Mouse (Mus musculus) midbrain, embryonic 13.5 days (tissue): Measurements from ENCODE around the gene Arhgef33. TPM values are rescaled to one million over a fixed set of nuclear protein-coding genes. Genes with fewer than 3 reads are reported as not detected.

Experiments used
- ATAC-seq: fragments of 200-750 bp; cut with Nextera tagmentation; 2 replicates; pipeline ENCODE4 v1.8.0; 2017; ENCODE audit warnings: mild to moderate bottlenecking, moderate TSS enrichment, moderate library complexity
- H3K27ac ChIP-seq: fragments of 300-500 bp; sonication (generic); 2 replicates; pipeline ENCODE4 v1.5.1; 2015; ENCODE audit warnings: inconsistent platforms, mild to moderate bottlenecking, moderate library complexity
- H3K27me3 ChIP-seq: fragments of 300-500 bp; sonication (generic); 2 replicates; pipeline ENCODE4 v1.6.1; 2015; ENCODE audit warnings: mild to moderate bottlenecking, inconsistent platforms
- H3K36me3 ChIP-seq: fragments of 300-500 bp; sonication (generic); 2 replicates; pipeline ENCODE4 v1.6.1; 2015; ENCODE audit warnings: mild to moderate bottlenecking, inconsistent platforms
- H3K4me1 ChIP-seq: fragments of 300-500 bp; sonication (generic); replicated peaks from 2 replicates; pipeline ENCODE4 v1.6.1; 2015; ENCODE audit warnings: inconsistent platforms
- H3K4me2 ChIP-seq: fragments of 300-500 bp; sonication (generic); replicated peaks from 2 replicates; pipeline ENCODE4 v1.6.1; 2015; ENCODE audit warnings: moderate library complexity, mild to moderate bottlenecking, inconsistent platforms
- H3K4me3 ChIP-seq: fragments of 300-500 bp; sonication (generic); replicated peaks from 2 replicates; pipeline ENCODE4 v1.5.1; 2015; ENCODE audit warnings: mild to moderate bottlenecking, inconsistent platforms
- H3K9ac ChIP-seq: fragments of 300-500 bp; sonication (generic); replicated peaks from 2 replicates; pipeline ENCODE4 v1.6.1; 2015; ENCODE audit warnings: mild to moderate bottlenecking, inconsistent platforms
- H3K9me3 ChIP-seq: fragments of 300-500 bp; sonication (generic); 2 replicates; pipeline ENCODE4 v1.6.1; 2016; ENCODE audit warnings: mild to moderate bottlenecking, inconsistent platforms
- WGBS: fragments of 180-500 bp; shearing (Covaris S2); methylation state at CpG from one replicate; pipeline ENCODE4 v1.1.7; 2015; 5-methylcytosine and 5-hydroxymethylcytosine counted together
- polyA plus RNA-seq: library from polyadenylated mRNA; unstranded; fragments of >200 nt; fragmentation: Nextera tagmentation; extraction: Ambion mirVana; gene quantifications from 2 replicates; pipeline ENCODE4 v1.2.1, GENCODE M21; 2015

The Arhgef33 gene
- polyA plus RNA-seq, 1 experiment from 2014 or later = 1.0 TPM

DNA sequence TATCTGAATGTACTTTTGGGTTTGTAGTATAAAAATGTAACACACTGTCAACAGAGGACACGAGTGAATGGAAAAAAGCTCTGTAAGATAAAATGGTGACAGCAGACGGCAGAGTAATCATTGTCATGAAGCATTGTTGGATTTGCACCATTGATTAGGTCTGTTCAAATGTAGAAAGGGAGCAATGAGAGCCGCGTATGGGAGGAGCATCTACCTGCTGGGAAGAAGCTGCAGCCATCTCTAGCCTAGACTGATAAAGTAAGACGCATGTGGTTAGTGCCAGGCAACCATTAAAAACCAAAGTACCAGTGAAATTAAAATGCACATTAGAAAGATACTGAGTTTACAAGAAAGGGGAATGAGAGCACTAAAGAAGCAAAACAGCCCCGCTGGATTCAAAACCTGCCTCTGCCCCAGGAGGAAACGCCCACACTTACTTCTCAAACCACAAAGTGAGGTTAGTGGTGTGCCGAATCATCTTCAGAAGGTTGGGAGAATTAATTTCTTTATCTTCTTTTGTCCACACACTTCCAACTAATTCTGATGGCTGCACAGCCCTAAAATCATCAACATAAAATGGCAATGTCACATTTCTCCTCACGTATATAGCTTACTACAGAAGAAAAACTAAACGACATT is 111.5 kb downstream of the Arhgef33 start:
- H3K9me3 ChIP-seq = no peaks in the 10 kb centered on the region
- no peaks in the 10 kb centered on the region for H3K4me1 ChIP-seq
- H3K9ac ChIP-seq = no peak overlapping the region
- no peak for ATAC-seq
- H3K4me2 ChIP-seq = no peak overlapping the region
- 88% methylated on average over 10 of the region's 10 CpGs for WGBS
- no peak overlapping the region for H3K4me3 ChIP-seq
- peaks cover 69% of the 10 kb centered on the region for H3K36me3 ChIP-seq
- H3K27me3 ChIP-seq = no peaks in the 10 kb centered on the region
- no peak overlapping the region for H3K27ac ChIP-seq

DNA sequence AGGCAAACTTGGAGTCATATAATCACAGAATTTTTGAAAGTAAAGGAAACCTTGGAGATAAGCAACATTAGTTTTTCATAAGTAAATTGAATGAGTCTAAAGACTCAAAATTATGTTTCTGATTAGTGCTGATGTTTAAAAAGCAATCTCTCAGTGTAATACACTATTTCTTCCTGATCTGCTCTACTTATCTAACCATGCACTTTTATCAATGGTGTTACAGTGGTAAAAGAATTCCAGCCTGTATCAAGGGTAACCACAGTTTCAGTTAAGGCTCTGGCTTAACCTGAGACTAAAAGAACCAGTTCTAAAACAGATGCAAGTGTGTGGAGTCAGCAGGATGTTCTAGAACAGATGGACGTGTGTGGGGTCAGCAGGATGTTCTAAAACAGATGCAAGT is 113.8 kb downstream of the Arhgef33 start:
- no peak for ATAC-seq
- Histone ChIP-seq H3K9me3 (no peaks in the 10 kb centered on the region), H3K4me1 (no peaks in the 10 kb centered on the region), H3K4me2 (no peak overlapping the region), H3K27ac (no peak overlapping the region), H3K9ac (no peak overlapping the region), H3K27me3 (no peaks in the 10 kb centered on the region), H3K4me3 (no peak overlapping the region), H3K36me3 (peaks cover 51% of the 10 kb centered on the region)
- WGBS = 94% methylated on average over 1 of the region's 1 CpGs

DNA sequence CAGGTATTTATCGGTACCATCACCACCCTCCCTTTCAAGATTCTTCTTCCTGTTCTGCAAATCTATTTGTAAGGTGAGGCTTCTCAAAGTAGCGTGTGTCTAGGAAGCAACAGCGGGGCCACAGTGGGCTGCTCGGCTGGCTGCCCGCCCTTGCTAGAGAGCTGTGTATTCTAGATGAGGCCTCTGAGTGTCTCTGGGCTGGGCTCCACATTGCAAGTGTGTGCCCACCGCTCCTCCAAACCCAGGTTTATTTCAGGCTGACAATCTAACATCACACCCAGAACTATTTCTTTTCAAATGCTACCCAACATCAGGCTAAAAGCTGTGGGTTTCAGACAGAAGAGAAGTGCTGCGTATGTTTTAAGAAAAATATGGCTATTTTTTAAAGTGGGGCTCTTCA is 119.0 kb downstream of the Arhgef33 start:
- Histone ChIP-seq H3K27me3 (no peaks in the 10 kb centered on the region), H3K36me3 (peaks cover 20% of the 10 kb centered on the region), H3K4me3 (no peak overlapping the region), H3K4me1 (0 out of 2 replicates have a peak, but pooled peaks cover 6% of the 10 kb centered on the region), H3K27ac (no peak overlapping the region), H3K9me3 (no peaks in the 10 kb centered on the region), H3K9ac (no peak overlapping the region), H3K4me2 (no peak overlapping the region)
- ATAC-seq = no peak
- WGBS = 93% methylated on average over 7 of the region's 7 CpGs

DNA sequence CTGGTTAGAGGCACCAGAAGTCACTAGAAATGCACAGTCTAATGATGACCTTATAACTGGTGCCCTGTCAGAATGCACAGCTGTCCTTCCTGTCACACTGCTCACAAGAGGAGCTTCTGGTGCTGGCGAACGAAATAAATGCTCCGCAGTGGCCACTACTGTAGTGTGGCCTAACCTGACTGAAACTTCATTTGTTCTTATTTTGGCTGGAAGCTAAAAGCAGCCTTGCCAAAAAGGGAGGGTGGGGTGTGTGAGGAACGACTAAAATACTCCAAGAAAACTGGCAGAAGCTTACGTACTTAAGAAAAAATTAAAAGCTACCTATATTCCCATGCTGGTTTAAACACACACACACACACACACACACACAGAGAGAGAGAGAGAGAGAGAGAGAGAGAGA is 119.7 kb downstream of the Arhgef33 start:
- no peak for ATAC-seq
- WGBS = 84% methylated on average over 5 of the region's 5 CpGs

DNA sequence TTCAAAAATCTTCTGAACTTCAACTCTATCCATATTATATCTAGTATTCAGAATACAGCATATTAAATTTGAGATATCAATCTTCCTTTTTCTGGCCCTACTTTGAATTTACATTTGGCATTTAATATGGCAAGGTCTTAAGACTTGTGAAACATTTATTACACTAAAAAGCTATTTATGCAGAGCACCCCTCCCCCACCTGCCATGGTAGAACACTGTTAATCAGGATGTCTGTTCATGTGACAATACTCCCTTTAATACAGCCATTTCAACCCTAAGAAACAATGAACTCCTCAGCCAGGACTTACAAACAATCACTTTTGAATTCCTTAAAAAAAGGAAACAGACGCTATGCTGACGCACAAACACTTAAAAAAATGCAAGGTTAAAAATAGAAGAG is 120.8 kb downstream of the Arhgef33 start:
- no peak for ATAC-seq
- peaks cover 16% of the 10 kb centered on the region for H3K36me3 ChIP-seq
- H3K9ac ChIP-seq = no peak overlapping the region
- H3K27ac ChIP-seq = no peak overlapping the region
- H3K4me1 ChIP-seq = 0 out of 2 replicates have a peak, but pooled peaks cover 6% of the 10 kb centered on the region
- no peaks in the 10 kb centered on the region for H3K27me3 ChIP-seq
- H3K4me2 ChIP-seq = no peak overlapping the region
- H3K9me3 ChIP-seq = no peaks in the 10 kb centered on the region
- H3K4me3 ChIP-seq = no peak overlapping the region
- WGBS = 67% methylated on average over 2 of the region's 2 CpGs

More for the DNA sequence above, 119.7 kb downstream of the Arhgef33 start:
- Histone ChIP-seq H3K4me2 (no peak overlapping the region), H3K9ac (no peak overlapping the region), H3K9me3 (no peaks in the 10 kb centered on the region), H3K36me3 (peaks cover 19% of the 10 kb centered on the region), H3K27ac (no peak overlapping the region), H3K4me3 (no peak overlapping the region), H3K4me1 (0 out of 2 replicates have a peak, but pooled peaks cover 6% of the 10 kb centered on the region), H3K27me3 (no peaks in the 10 kb centered on the region)

DNA sequence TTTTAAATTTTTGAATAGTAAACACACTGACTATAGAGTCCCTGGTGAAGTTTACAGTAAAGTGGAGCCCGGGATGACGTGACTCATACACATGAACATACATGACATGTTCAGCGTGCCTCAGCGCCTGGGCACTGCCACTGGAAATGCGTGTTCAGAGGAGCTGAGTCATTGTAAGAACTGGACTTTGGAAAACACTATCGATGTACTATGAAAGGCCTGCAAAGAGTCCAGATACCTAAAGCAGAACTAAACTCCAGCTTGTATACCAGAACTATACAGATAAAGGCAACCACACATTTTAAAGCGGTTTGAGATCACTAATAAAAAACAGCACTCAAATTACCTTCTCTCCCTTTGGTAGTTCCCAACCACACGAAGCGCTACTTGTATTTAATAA is 124.8 kb downstream of the Arhgef33 start:
- H3K9me3 ChIP-seq = no peaks in the 10 kb centered on the region
- H3K27ac ChIP-seq = no peak overlapping the region
- peaks cover 30% of the 10 kb centered on the region for H3K36me3 ChIP-seq
- H3K4me2 ChIP-seq = no peak overlapping the region
- 96% methylated on average over 9 of the region's 9 CpGs for WGBS
- no peaks in the 10 kb centered on the region for H3K27me3 ChIP-seq
- no peak overlapping the region for H3K4me3 ChIP-seq
- ATAC-seq = no peak
- H3K4me1 ChIP-seq = 0 out of 2 replicates have a peak, but pooled peaks cover 6% of the 10 kb centered on the region
- H3K9ac ChIP-seq = no peak overlapping the region

DNA sequence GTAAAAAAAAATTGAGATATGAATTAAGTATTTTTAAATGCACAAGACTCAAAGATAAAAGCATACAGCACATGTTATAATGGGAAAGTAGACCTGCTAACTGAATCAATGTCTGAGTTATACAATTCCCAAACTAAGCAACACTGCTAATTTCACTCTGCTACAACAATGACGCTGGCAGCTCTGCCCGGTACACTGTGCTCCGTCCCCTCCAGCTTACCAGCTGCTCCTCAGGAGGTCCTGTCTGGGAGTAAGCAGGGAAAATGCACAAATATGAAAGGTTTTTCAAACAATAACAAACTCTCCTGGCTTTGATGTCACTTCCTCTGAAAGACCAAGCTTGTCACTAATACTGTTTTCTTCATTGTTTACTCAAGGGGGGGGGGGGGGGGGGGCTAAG is 127.2 kb downstream of the Arhgef33 start:
- Histone ChIP-seq H3K27me3 (no peaks in the 10 kb centered on the region), H3K4me2 (no peak overlapping the region), H3K4me1 (no peaks in the 10 kb centered on the region), H3K4me3 (no peak overlapping the region), H3K36me3 (peaks cover 44% of the 10 kb centered on the region), H3K27ac (no peak overlapping the region), H3K9ac (no peak overlapping the region), H3K9me3 (no peaks in the 10 kb centered on the region)
- no peak for ATAC-seq
- 83% methylated on average over 3 of the region's 3 CpGs for WGBS

DNA sequence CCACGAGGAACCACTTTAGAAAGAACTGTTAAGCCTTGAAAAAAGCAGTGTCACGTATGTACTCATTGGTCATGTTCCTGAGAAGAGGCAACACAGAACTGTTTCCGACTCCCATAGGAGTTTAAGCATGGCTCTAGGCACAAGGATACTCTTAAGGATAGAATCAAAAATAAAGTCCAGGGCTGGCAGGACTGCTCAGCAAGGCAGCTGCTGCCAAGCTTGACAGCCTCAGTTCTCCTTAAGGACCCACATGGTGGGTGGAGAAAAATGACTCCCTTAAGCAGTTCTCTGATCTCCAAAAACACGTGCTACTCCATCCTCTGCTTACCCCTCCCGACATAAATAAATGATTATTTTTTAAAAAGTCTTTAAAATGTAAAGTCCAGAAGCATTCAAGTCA is 128.5 kb downstream of the Arhgef33 start:
- 92% methylated on average over 5 of the region's 5 CpGs for WGBS

DNA sequence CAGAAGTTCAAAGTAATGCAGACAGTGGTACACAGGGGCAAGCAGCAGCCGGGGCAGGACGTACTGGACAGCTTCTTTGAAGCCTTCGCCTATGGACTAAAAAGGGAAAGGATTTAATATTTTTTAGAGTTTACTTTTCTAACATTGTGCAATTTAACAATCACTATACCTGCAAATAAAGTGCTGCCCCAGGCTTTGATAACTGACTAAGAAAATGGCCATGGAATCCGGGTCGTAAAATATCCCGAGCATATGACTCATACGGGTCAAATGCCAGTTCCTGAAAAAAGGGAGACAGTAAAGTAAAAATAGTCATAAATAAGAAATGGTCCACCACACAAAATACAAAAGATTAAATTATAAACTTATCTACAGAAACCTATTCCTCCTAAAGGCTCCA is 138.2 kb downstream of the Arhgef33 start:
- no peaks in the 10 kb centered on the region for H3K27me3 ChIP-seq
- no peak overlapping the region for H3K9ac ChIP-seq
- H3K4me2 ChIP-seq = no peak overlapping the region
- H3K36me3 ChIP-seq = peaks cover 55% of the 10 kb centered on the region
- no peak overlapping the region for H3K4me3 ChIP-seq
- H3K4me1 ChIP-seq = no peaks in the 10 kb centered on the region; the same call in 1 of the 2 replicates
- WGBS = 96% methylated on average over 7 of the region's 7 CpGs
- no peak overlapping the region for H3K27ac ChIP-seq
- no peak for ATAC-seq
- no peaks in the 10 kb centered on the region for H3K9me3 ChIP-seq

More for the DNA sequence above, 128.5 kb downstream of the Arhgef33 start:
- Histone ChIP-seq H3K27me3 (no peaks in the 10 kb centered on the region), H3K36me3 (peaks cover 42% of the 10 kb centered on the region), H3K9me3 (no peaks in the 10 kb centered on the region), H3K9ac (no peak overlapping the region), H3K4me3 (no peak overlapping the region), H3K27ac (no peak overlapping the region), H3K4me2 (no peak overlapping the region), H3K4me1 (no peaks in the 10 kb centered on the region)
- ATAC-seq = no peak

DNA sequence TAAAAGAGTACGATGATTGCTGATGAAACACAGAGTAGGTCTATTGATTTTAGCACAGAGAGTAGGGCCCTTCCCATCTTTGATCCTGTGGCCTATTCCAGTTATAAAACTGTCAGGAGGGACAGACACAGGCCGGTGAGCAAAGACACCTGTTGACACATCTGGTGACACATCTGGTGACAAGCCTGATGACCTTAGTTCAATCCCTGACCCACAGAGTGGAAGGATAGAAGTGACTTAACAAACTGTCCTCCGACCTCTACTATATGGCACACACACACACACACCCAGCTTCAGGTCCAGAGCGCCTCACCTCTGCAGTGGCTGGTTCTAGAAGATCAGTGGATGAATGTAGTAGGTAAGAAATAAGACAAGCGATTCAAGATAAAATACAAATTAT is 139.3 kb downstream of the Arhgef33 start:
- H3K36me3 ChIP-seq = peaks cover 58% of the 10 kb centered on the region
- WGBS = 95% methylated on average over 5 of the region's 5 CpGs
- no peaks in the 10 kb centered on the region; the same call in 1 of the 2 replicates for H3K4me1 ChIP-seq
- no peaks in the 10 kb centered on the region for H3K9me3 ChIP-seq
- H3K9ac ChIP-seq = no peak overlapping the region
- H3K4me2 ChIP-seq = no peak overlapping the region
- no peak for ATAC-seq
- no peak overlapping the region for H3K4me3 ChIP-seq
- no peak overlapping the region for H3K27ac ChIP-seq
- H3K27me3 ChIP-seq = no peaks in the 10 kb centered on the region

Other genes with a start within 250 kb of the Arhgef33 start
- 70.2 and 76.7 TPM in 2 replicates for gene Hnrnpll, start 245.1 kb upstream of the Arhgef33 start, polyA plus RNA-seq
- gene Galm, start 179.9 kb upstream of the Arhgef33 start, polyA plus RNA-seq = 2.5 and 2.6 TPM in 2 replicates
- gene Srsf7, start 100.1 kb upstream of the Arhgef33 start, polyA plus RNA-seq = 565 and 592 TPM in 2 replicates
- 0.07 and 0.23 TPM in 2 replicates for gene Ttc39d, start 99.9 kb upstream of the Arhgef33 start, polyA plus RNA-seq
- gene Gemin6, start 83.0 kb upstream of the Arhgef33 start, polyA plus RNA-seq = 24.3 and 25.7 TPM in 2 replicates
- gene Morn2, start 17.2 kb upstream of the Arhgef33 start, polyA plus RNA-seq = 47.2 and 47.9 TPM in 2 replicates
- gene Dhx57, start 16.9 kb upstream of the Arhgef33 start, polyA plus RNA-seq = 39.2 and 41.1 TPM in 2 replicates
- gene Gm10190, start 66.1 kb downstream of the Arhgef33 start, polyA plus RNA-seq = 1.6 and 2.7 TPM in 2 replicates
- 7.2 and 7.3 TPM in 2 replicates for gene Sos1, start 173.0 kb downstream of the Arhgef33 start, polyA plus RNA-seq